Mouse (Mus musculus): ENCODE data around the gene Dmpk. TPM values are rescaled to one million over a fixed set of nuclear protein-coding genes. Genes with fewer than 3 reads are reported as not detected.
A peak's percentile ranks its signal among the peaks of the same experiment; 100 is the strongest.

Dmpk gene
- total RNA-seq, 4 experiments from 2014 or later = 25.0 to 39.7 (median 31.6) TPM

DNA sequence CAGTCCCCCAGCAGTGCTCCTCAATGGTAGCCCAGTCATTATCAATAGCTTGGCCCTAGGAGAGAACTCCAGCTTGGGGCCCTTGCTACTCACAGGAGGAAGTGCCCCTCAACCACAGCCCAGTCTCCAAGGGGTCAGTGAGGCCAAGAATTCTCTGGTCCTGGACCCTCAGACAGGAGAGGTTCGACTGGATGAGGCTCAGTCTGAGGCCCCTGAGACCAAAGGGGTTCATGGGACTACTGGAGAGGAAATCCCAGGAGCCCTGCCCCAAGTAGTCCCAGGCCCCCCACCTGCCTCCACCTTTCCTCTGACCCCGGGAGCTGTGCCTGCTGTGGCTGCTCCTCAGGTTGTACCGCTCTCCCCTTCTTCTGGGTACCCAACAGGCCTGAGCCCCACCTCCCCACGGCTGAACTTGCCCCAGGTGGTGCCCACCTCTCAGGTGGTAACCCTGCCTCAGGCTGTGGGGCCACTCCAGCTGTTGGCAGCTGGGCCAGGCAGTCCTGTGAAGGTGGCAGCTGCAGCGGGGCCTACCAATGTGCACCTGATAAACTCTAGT, 12.8 kb downstream of the Dmpk start:
- DNase-seq (ENCODE audit: low spot score in 2 of 2) = no peak

DNA sequence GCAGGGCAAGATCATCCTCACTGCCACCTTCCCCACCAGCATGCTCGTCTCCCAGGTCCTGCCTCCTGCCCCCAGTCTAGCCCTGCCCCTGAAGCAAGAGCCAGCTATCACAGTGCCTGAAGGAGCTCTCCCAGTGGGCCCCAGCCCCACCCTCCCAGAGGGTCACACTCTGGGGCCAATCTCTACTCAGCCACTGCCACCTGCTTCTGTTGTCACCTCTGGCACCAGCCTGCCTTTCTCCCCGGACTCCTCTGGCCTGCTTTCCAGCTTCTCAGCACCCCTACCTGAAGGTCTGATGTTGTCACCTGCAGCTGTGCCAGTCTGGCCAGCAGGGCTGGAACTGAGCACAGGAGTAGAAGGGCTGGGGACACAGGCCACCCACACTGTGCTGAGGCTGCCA, 13.6 kb downstream of the Dmpk start:
- no peak for DNase-seq (ENCODE audit: low spot score in 2 of 2)

DNA sequence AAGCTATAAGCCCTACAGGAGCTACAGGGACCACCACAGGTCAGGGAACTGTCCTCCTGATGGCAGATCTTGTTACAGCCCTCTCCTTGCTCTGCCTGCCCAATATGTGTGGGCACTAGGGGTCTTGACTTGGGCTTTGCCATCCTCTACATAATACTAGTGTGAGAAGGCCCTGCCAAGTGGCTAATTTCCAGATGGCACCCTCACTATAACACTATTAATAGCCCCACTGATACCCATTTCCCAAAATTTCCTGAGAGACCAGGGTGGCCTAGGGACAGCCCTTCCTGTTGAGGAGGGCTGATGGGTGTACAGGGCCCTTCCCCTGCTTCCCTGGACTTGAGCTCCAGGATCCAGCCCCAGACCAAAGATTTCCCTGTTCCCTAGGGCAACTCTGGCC, 14.2 kb downstream of the Dmpk start:
- no peak for DNase-seq (ENCODE audit: low spot score in 2 of 2)

- DNase-seq (ENCODE audit: low spot score in 2 of 2) = no peak
These were observed 15.2 kb downstream of the Dmpk start for GRCm38 (mm10) chr7:19098811-19099210.

DNA sequence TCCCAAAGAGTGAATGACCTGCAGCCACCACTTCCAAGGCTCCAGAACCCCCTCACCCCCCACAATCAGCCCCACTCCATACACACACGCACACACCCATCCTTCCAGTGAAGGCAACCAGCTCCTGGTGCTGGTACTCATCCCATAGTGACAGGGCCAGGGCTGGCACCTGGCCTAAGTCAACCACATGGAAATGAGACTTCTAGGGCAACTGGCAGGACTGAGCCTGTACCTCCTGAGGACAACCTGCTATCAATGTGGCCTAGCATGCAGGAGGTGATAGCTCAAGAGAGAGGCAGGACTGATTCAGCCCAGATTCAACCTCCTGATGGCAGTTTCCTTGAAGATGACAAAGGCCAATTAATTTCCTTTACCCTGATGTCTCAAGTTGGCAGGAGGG, 16.6 kb downstream of the Dmpk start:
- DNase-seq (ENCODE audit: low spot score in 2 of 2) = no peak

- DNase-seq (ENCODE audit: low spot score in 2 of 2) = no peak
These were observed 20.1 kb downstream of the Dmpk start for GRCm38 (mm10) chr7:19103741-19104140.

DNA sequence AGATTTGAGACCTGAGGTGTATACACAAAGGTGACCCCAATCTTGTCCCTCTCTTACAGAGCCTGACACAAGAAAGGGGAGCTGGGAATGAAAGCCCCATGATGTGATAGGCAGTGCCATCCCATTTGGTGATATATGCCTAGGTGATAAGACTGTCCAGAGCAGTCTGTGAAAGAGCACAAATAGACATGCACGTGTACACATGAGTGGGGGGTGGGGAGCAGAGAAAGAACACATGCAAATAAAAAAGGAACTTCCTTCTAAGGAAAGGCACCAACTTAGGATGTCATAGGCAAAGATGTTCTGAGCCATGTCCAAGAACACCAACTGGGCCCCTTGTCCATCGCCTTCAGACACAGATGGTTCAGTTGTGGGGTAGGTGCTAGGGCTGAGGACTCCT, 20.8 kb downstream of the Dmpk start:
- no peak for DNase-seq (ENCODE audit: low spot score in 2 of 2)

- DNase-seq (ENCODE audit: low spot score in 2 of 2) = no peak
These were observed 23.8 kb downstream of the Dmpk start for GRCm38 (mm10) chr7:19107436-19107835.

- DNase-seq (ENCODE audit: low spot score in 2 of 2) = no peak
These were observed 25.9 kb downstream of the Dmpk start for GRCm38 (mm10) chr7:19109565-19109964.

- peak in 1 of 2 experiments; percentile 64 for DNase-seq (ENCODE audit: low spot score in 2 of 2)
These were observed 34.6 kb downstream of the Dmpk start, which contains the start of gene Gm4969 for GRCm38 (mm10) chr7:19118028-19118771. Gm4969 (minus strand) TSS chr7:19118368.

- no peak for DNase-seq (ENCODE audit: low spot score in 2 of 2)
These were observed 35.4 kb downstream of the Dmpk start for GRCm38 (mm10) chr7:19119083-19119482.

- peak; percentile 82 to 94 for DNase-seq (ENCODE audit: low spot score in 2 of 2)
These were observed 36.2 kb downstream of the Dmpk start, which contains the start of gene Fbxo46 for GRCm38 (mm10) chr7:19119631-19120429. Fbxo46 (plus strand) TSS chr7:19119859.

- DNase-seq (ENCODE audit: low spot score in 2 of 2) = no peak
These were observed 38.0 kb downstream of the Dmpk start for GRCm38 (mm10) chr7:19121686-19122085.

- no peak for DNase-seq (ENCODE audit: low spot score in 2 of 2)
These were observed 41.1 kb downstream of the Dmpk start for GRCm38 (mm10) chr7:19124713-19125112.

GRCm38 (mm10) chr7:19127744-19128143, 44.1 kb downstream of the Dmpk start:
- no peak for DNase-seq (ENCODE audit: low spot score in 2 of 2)

GRCm38 (mm10) chr7:19129396-19129795, 45.7 kb downstream of the Dmpk start:
- DNase-seq (ENCODE audit: low spot score in 2 of 2) = no peak

GRCm38 (mm10) chr7:19130657-19131056, 47.0 kb downstream of the Dmpk start:
- DNase-seq (ENCODE audit: low spot score in 2 of 2) = no peak

- peak; percentile 85 to 98 for DNase-seq (ENCODE audit: low spot score in 2 of 2)
These were observed 47.7 kb downstream of the Dmpk start for GRCm38 (mm10) chr7:19131324-19131848.

DNA sequence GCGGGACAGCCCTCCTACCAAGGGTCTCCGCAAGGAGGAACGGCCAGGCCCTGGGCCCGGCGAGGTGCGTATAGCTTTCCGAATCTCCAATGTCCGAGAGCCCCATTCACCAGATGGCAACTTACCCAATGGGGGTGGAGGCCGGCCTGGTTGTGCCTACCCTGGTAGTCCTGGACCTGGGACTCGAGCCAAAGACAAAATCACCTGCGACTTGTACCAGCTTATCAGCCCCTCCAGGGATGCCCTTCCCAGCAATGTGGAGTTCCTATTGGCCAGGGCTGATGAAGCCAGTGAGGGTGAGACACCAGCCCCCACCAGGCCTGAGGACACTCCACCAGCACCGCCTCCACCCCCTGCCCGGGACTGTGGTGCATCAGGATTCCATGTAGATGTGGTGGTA, 52.5 kb downstream of the Dmpk start:
- DNase-seq (ENCODE audit: low spot score in 2 of 2) = no peak

DNA sequence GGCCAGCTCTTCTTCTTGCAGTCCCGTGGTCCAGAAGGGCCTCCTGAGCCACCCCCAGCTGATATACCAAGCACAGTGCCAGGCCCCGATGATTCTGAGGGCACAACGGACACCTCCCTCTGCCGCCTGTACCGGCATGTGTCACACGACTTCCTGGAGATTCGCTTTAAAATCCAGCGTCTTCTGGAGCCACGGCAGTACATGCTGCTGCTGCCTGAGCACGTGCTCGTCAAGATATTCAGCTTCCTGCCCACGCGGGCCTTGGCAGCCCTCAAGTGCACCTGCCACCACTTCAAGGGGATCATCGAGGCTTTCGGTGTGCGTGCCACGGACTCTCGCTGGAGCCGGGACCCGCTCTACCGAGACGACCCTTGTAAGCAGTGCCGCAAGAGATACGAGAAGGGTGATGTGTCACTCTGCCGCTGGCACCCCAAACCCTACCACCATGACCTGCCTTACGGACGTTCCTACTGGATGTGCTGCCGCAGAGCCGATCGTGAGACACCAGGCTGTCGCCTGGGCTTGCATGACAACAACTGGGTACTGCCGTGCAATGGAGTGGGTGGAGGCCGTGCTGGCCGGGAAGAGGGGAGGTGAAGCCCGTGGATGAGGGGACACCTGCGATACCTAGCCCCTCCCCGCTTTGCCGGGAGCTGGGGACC, 53.2 kb downstream of the Dmpk start:
- peak in 1 of 2 experiments; percentile 74 for DNase-seq (ENCODE audit: low spot score in 2 of 2)

- no peak for DNase-seq (ENCODE audit: low spot score in 2 of 2)
These were observed 53.7 kb downstream of the Dmpk start for GRCm38 (mm10) chr7:19137380-19137779.
